Mouse (Mus musculus): ENCODE measurements at regions not wholly inside any gene's neighbourhood (a gene's known extent, or its start where the extent isn't known, plus 50 kb on each side); places are given as distances from the start of the nearest gene placed in this dataset.

DNA sequence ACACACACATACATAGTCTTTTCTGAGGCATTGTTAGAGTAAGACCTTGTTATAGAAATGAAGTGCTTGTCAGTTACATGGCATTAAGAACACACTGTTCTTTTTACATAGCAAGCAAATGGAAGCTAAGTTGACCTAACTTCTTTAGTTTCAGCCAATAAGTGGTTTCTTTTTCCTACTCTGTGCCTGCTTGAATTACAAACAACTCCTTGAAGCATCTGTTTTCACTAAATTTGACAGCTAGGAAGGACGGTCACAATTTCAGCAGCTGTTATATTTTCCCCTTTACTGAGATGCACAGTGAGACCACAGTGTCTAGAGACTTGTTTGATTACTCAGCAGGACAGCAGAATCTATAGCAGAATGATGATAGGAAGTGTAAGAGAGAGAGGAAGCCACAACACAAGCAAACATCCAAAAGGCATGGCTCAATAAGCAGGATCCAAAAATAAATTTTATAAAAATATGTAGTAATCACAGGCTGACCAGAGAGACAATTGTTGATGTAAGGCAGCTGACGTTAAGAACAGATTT lies 641.6 kb upstream of the Alcam start:
- no peak overlapping the region for H3K27ac ChIP-seq (ENCODE audit: insufficient read depth, low read depth)
- H3K4me3 ChIP-seq (replicated peaks in 1 of 3; ENCODE audit: low read depth in 2 of 3, low read length in 2 of 3, poor library complexity in 1 of 3), result no peak overlapping the region
- H3K4me2 ChIP-seq (ENCODE audit: insufficient read depth, low read depth, poor library complexity, severe bottlenecking), result no peak overlapping the region
- TF ChIP-seq POLR2A (IDR thresholded peaks at IDR 0.05; ENCODE audit: low read depth, low read length) (no peak), SIN3A (IDR thresholded peaks at IDR 0.05; ENCODE audit: low read length) (no peak), ZNF384 (IDR thresholded peaks at IDR 0.05; ENCODE audit: low read depth, low read length) (no peak), BHLHE40 (IDR thresholded peaks at IDR 0.05; ENCODE audit: low read depth, low read length) (no peak), MYC (IDR thresholded peaks at IDR 0.05; ENCODE audit: low read depth, low read length) (no peak), JUND (conservative IDR thresholded peaks at IDR 0.05; ENCODE audit: low read depth, low read length) (no peak), EP300 (IDR thresholded peaks at IDR 0.05; ENCODE audit: low read length) (no peak), MAX (IDR thresholded peaks at IDR 0.05; ENCODE audit: low read length) (no peak), NELFE (IDR thresholded peaks at IDR 0.05; ENCODE audit: low read depth, low read length) (no peak), ZC3H11A (IDR thresholded peaks at IDR 0.05; ENCODE audit: low read depth, low read length) (no peak), MEF2A (IDR thresholded peaks at IDR 0.05; ENCODE audit: borderline replicate concordance, low read depth, low read length) (no peak), MXI1 (IDR thresholded peaks at IDR 0.05; ENCODE audit: low read depth, low read length) (no peak), CTCF (conservative IDR thresholded peaks at IDR 0.05 in 1 of 2, IDR thresholded peaks at IDR 0.05 in 1 of 2; ENCODE audit: low read depth in 2 of 2, low read length in 2 of 2) (no peak), KAT2A (IDR thresholded peaks at IDR 0.05; ENCODE audit: insufficient replicate concordance, low read length) (no peak), JUN (IDR thresholded peaks at IDR 0.05; ENCODE audit: insufficient read depth, low read depth, low read length) (no peak)
- no peaks in the 10 kb centered on the region for H3K9me3 ChIP-seq (replicated peaks; ENCODE audit: low read length)
- H3K9ac ChIP-seq (ENCODE audit: insufficient read depth, low read depth), result no peak overlapping the region
- in situ Hi-C loops (cut with MboI; ENCODE audit: low pct_ligation_motif_present, low pct_unique_long_range_greater_than_20kb, low sequenced_read_pairs), result no loop called here
- no peaks in the 10 kb centered on the region for H3K4me1 ChIP-seq (ENCODE audit: control insufficient read depth in 1 of 2, insufficient read depth in 2 of 2)
- DNase-seq (ENCODE audit: extremely low read depth), result no peak
- H3K27me3 ChIP-seq (replicated peaks), result no peaks in the 10 kb centered on the region
- no peaks in the 10 kb centered on the region for H3K79me2 ChIP-seq (replicated peaks; ENCODE audit: control insufficient read depth, extremely low read depth, insufficient read depth, poor library complexity, severe bottlenecking)
- dilution Hi-C loops (cut with MboI; ENCODE audit: extremely low pct_ligation_motif_present, extremely low pct_unique_long_range_greater_than_20kb, low sequenced_read_pairs), result no loop called here
- no peaks in the 10 kb centered on the region for H3K36me3 ChIP-seq (replicated peaks in 1 of 2; ENCODE audit: control insufficient read depth in 1 of 2, insufficient read depth in 1 of 2, low read length in 1 of 2)

DNA sequence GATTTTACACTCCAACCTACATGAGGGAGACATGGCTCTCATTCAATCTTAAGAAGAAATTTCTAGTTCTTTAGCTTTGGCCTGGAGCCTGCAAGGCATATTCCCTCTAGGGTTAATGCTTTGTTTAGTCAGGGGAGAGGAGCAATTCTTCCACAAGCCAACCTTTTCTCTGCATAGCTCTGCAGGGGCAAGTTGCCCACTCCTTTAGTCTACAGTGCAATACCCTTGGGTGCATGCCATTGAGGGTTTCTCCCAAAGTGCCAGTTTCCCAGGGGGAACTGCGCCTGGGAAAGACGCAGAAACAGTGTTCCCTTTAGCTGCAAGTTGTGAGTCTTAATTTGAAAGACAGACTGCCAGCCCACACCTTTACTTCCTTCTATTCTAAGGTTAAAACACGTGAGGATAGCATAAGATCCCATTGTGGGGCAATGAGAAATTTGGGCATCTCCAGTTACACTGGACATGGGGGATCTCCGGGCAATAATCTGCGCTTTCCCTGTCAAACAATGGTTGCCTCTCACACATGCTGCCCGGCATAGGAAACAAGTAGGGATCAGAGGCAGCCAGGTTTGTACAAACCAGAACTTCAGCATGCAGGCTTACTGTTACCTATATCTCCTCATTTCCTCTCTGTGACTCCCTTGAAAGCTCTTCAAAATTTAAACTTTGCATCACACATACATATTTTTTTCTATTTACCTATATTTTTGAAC lies 620.1 kb upstream of the Alcam start:
- no peak overlapping the region for H3K9ac ChIP-seq (ENCODE audit: insufficient read depth, low read depth)
- no peak for DNase-seq (ENCODE audit: extremely low read depth)
- no peaks in the 10 kb centered on the region for H3K4me1 ChIP-seq (ENCODE audit: control insufficient read depth in 1 of 2, insufficient read depth in 2 of 2)
- H3K9me3 ChIP-seq (replicated peaks; ENCODE audit: low read length), result no peaks in the 10 kb centered on the region
- H3K27ac ChIP-seq (ENCODE audit: insufficient read depth, low read depth), result no peak overlapping the region
- no peak overlapping the region for H3K4me3 ChIP-seq (replicated peaks in 1 of 3; ENCODE audit: low read depth in 2 of 3, low read length in 2 of 3, poor library complexity in 1 of 3)
- TF ChIP-seq USF1 (IDR thresholded peaks at IDR 0.05; ENCODE audit: low read depth, low read length) (no peak), ZNF384 (IDR thresholded peaks at IDR 0.05; ENCODE audit: low read depth, low read length) (no peak), USF2 (conservative IDR thresholded peaks at IDR 0.05; ENCODE audit: low read depth, low read length) (no peak), MYC (IDR thresholded peaks at IDR 0.05; ENCODE audit: low read depth, low read length) (no peak), CHD1 (IDR thresholded peaks at IDR 0.05; ENCODE audit: low read depth, low read length) (no peak), KAT2A (IDR thresholded peaks at IDR 0.05; ENCODE audit: insufficient replicate concordance, low read length) (no peak), UBTF (IDR thresholded peaks at IDR 0.05; ENCODE audit: low read depth, low read length) (no peak), TCF12 (IDR thresholded peaks at IDR 0.05; ENCODE audit: low read depth, low read length) (no peak), JUND (conservative IDR thresholded peaks at IDR 0.05; ENCODE audit: low read depth, low read length) (no peak), NRF1 (IDR thresholded peaks at IDR 0.05; ENCODE audit: low read depth, low read length) (no peak), PAX5 (IDR thresholded peaks at IDR 0.05; ENCODE audit: low read length) (no peak)
- no peak overlapping the region for H3K4me2 ChIP-seq (ENCODE audit: insufficient read depth, low read depth, poor library complexity, severe bottlenecking)
- no peaks in the 10 kb centered on the region for H3K79me2 ChIP-seq (replicated peaks; ENCODE audit: control insufficient read depth, extremely low read depth, insufficient read depth, poor library complexity, severe bottlenecking)
- H3K36me3 ChIP-seq (replicated peaks in 1 of 2; ENCODE audit: control insufficient read depth in 1 of 2, insufficient read depth in 1 of 2, low read length in 1 of 2), result no peaks in the 10 kb centered on the region
- H3K27me3 ChIP-seq (replicated peaks), result no peaks in the 10 kb centered on the region
- dilution Hi-C loops (cut with MboI; ENCODE audit: extremely low pct_ligation_motif_present, extremely low pct_unique_long_range_greater_than_20kb, low sequenced_read_pairs) (no loop called here), in situ Hi-C loops (cut with MboI; ENCODE audit: low pct_ligation_motif_present, low pct_unique_long_range_greater_than_20kb, low sequenced_read_pairs) (no loop called here)
